Mouse (Mus musculus) CD4-positive, CD25-positive, alpha-beta regulatory T cell, adult 2 months (primary cell): ENCODE measurements around the gene Vmn1r64.
"Not testable (repeated sequence)": the region's sequence is repeated elsewhere in the genome, so short reads cannot be mapped to it uniquely, and the experiment has no call there.

Source experiments
- DNase-seq: peaks from one replicate; pipeline ENCODE4 v3.0.0-alpha.2; 2012; ENCODE audit warnings: low read depth, low spot score

Gene Vmn1r64

DNA sequence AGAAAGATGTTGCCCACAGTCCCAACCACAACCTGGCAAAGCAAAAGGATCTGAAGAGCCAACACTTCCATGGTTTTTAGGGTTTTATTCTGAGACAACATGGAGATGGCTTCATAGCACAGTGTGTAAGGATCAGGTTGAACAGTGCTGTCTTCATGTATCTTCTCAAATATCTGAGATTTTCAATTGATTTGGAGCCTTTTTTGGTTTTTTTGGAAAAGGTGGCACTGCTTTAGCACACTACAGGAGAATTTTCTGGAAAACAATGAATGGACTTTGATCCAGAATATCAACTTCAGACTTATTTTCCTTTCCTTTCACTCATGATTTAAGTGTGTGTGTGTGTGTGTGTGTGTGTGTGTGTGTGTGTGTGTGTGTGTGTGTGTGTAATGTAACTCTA, at the start of gene Vmn1r64:
Vmn1r64 (minus strand) TSS at position 101 of the 400 bp plus-strand sequence.
- no peak for DNase-seq

DNA sequence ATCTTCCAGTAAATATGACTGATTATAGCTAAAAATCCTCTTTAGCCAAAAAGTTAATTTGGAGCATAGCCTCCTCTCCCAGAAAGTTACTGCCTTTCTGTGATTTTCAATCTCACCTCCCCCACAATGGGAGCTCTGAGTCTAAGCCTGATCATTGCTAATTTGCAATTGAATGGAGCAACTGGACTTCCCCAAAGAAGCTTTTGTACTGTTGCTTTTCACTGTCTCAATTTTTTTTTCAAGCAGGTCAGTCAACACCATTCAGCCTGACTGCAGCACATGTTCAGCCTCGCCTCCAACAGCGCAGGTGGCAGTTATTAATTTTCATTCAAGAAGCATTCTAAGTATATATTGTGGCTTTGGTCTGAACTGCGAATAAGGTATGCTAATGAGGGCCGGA, 14.9 kb upstream of the Vmn1r64 start:
- no peak for DNase-seq

DNA sequence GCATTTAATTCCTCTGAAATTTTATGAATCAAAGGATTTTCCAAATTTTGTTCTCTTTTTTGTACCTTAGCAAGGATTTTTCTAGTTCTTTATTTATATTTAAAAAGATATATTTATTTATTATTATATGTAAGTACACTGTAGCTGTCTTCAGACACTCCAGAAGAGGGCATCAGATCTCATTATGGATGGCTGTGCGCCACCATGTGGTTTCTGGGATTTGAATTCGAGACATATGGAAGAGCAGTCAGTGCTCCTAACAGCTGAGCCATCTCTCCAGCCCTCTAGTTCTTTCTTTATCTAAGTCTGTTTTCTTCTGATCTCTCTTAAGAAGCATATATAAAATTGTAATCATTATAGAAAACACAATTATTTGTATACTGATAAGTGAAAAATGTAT, 12.9 kb upstream of the Vmn1r64 start:
- not testable (repeated sequence) for DNase-seq
